Mouse (Mus musculus) lung, postnatal 0 days (tissue): ENCODE results near the gene Tmem50b.

ENCODE experiments used
- CTCF ChIP-seq: IDR thresholded peaks from 2 replicates; pipeline ENCODE4 v1.5.1; 2016; ENCODE audit warnings: antibody characterized with exemption, mild to moderate bottlenecking
- EP300 ChIP-seq: IDR thresholded peaks from 2 replicates; pipeline ENCODE4 v1.6.1; 2016; ENCODE audit warnings: antibody characterized with exemption, mild to moderate bottlenecking, control low read depth

GRCm38 (mm10) chr16:91612525-91612924, 14.9 kb upstream of the Tmem50b start:
- TF ChIP-seq CTCF: no peak
- TF ChIP-seq EP300: no peak
